Mouse (Mus musculus): ENCODE results near the gene Cd300a.
"Not testable (repeated sequence)": the region's sequence is repeated elsewhere in the genome, so short reads cannot be mapped to it uniquely, and the experiment has no call there.

Gene Cd300a

DNA sequence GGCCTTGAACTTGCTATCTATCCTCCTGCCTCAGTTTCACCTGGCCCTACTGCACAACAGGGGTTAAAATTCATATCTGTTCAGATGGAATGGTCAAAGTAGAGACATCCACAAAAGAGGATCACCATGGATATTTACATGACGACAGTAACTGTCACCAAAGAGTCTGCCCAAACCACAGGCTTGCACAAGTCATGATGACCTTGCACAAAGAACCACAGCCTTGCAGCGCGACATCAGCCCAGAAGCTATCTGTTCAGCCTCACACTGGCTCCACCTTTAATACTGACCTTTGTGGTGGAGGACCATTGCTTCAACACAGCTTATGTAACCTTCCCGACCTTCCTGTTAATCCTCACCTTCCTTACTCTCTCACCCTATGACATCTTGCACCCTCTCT lies 17.7 kb downstream of the Cd300a start:
- DNase-seq (ENCODE audit: low read depth, low spot score) = no peak

DNA sequence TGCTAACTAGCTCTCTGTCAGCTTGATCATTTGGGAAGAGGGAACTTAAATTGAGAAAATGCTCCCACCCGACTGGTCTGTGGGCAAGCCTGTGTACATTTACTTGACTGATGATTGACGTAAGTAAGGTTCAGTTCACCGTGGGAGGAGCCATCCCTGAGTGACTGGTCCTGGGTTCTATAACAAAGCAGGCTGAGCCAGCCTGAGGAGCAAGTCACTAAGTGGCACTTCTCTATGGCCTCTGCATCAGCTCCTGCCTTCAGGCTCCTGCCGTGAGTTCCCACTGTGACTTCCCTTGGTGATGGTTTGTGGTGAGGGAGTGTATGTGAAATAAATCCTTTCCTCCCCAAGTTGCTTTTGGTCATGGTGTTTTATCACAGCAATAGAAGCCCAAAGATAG lies 18.2 kb downstream of the Cd300a start:
- no peak for DNase-seq (ENCODE audit: low read depth, low spot score)

DNA sequence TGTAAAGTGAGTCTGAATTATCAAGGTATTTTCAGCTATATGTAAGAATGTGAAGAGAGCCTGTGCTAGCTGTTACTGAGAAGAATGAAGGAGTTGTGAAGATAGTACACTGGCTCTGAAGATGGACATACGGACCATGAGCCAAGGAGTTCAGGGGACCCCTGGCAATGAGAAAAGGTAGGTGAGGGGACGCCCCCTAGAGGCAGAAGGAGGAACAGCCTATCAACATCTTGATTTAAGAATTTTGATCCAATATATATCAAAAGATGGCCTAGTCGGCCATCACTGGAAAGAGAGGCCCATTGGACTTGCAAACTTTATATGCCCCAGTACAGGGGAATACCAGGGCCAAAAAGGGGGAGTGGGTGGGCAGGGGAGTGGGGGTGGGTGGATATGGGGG lies 19.7 kb downstream of the Cd300a start:
- DNase-seq (ENCODE audit: low read depth, low spot score) = not testable (repeated sequence)

DNA sequence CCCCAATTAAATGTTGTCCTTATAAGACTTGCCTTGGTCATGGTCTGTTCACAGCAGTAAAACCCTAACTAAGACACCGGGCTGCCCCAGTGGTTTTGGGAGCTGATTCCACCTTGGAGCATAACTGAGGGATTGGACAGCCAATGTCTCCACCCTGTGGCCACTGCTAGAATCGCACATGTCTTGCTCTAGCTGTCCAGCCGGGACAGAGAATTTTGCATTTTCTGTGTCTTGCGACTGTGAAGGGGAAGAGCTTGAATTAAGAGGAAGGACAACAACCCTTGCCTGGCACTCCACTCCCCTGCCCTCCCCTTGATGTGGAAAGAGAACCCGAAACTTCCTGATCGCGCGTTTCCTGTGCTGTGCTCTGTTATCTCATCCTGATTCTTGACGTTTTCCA lies 23.0 kb downstream of the Cd300a start:
- peak; percentile 80 for DNase-seq (ENCODE audit: low read depth, low spot score)

DNA sequence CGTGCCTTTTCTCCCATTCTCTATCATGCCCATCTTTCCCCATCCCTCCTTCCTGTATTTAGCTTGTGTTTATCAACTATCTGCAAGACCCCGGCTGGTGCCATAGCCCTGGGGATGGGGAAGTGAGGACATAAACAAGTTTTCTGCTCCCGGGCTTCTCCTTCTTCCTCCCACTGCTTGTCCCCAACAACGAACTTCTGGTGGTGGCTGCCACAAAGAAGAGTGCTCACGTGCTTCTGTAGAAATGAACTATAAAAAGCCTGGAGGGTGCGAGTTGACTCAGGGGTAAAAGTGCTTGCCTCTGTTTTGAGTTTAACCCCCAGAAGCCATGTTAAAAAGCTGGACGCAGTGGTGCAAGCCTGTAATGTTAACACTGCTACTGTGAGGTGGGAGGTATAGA lies 25.1 kb downstream of the Cd300a start:
- no peak for DNase-seq (ENCODE audit: low read depth, low spot score)

DNA sequence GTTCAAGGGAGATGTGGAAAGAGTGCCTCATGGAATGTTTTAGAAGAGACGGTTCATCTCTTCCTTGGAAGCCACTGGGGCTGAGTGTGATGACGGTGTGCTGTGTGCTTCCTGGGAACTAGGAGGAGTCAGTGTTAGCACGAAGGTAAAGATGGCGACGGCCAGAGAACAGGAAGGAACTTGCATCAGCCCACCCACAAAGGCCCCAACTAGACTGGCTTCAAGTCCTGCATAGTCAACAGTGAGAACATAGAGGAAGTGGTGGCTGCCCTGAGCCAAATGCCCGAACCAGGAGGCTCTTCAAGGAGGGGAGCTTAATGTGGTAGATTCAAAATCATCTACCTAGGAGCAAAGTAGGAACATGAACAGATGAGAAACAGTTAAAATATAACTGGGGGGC lies 27.3 kb downstream of the Cd300a start:
- DNase-seq (ENCODE audit: low read depth, low spot score) = no peak

DNA sequence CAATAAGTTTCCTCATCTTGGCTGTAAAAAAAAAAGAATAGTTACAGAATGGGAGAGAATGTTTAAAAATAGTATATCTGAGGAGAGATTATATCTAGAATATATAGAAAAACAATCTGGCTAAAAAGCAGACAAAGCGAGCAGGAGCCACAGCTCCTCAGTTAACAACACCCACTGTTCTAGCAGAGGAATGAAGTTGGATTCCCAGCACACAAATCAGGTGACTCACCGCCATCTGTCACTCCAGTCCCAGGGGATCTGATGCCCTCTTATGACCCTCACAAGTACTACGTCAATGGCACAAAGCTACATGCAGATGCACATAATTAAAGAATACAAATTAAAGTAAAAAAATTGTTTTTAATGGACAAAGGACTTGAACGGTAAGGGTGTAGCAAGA lies 32.6 kb downstream of the Cd300a start:
- DNase-seq (ENCODE audit: low read depth, low spot score) = no peak

DNA sequence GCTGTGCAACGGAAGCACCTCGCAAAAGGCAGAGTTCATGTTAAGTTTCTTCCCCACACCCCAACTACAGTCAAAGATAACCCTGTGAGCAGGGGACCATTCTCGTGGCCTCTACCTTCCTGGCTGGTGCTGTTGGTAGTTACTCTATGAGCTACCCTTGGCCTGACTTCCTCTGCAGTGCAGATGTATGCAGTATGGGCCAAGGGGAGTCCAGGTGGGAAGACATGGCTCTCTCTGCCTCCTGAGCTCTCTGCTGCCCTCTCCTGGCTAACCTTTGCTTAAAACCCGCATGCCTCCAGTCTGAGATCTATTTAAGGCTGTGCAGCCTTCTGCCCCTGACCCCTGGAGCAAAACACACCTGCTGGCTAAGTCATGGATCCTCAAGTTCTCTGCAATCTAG lies 34.1 kb downstream of the Cd300a start:
- DNase-seq (ENCODE audit: low read depth, low spot score) = peak; percentile 23

DNA sequence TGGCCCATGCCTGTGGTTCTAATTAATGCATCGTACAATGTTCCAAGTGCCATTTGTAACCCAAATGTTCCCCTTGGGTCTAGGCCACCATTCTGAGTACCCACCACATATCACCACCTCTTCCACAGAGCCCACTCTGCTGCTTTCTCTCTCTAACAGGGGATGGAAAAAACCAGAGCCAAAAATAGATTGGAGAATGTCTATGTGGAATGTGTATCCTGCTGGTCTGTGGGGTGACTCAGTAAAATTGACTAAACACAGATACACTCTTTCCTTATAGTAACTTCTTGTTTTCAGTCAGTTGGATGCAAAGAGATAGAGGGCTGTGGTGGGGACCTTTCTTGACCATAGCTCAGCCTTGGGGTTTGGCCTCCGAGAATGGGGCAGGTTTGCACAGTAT lies 39.7 kb downstream of the Cd300a start:
- no peak for DNase-seq (ENCODE audit: low read depth, low spot score)

DNA sequence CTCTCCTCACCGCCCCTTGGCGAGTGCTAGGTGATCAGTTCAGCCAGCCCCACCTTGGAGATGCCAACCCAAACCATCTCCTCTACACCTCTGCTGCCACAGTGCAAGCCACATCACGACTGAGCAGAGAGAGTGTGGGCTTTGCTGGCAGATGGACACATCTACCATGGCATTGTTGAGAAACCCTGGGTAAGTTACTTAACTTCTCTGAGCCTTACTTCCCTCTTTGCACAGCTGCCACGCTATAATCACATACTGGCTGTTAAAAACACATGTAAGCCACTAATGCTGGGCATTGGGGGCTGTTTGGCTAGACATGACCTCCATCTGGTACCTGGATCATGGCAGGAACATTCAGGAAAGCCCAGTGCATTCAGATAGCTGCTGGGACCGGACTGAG lies 41.2 kb downstream of the Cd300a start:
- DNase-seq (ENCODE audit: low read depth, low spot score) = no peak

DNA sequence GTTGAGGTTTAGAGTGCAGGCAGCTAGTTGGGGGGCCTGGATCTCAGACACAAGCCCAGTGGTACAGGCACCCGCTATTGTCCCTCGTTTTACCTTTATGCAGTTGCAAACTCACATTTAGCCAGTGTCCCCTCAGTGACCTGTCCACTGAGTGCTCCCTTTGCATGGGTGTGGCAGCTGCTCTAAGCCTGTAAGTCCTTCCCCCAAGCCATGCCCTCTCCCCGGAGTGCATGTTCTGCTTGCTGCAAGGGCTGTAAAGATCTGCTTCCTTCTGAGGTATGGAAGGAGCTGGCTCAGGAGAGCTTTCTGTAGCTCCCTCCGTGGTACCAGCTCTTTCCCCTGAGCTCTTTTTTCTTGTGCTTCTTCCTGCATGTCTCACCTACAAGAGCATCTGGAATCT lies 43.8 kb downstream of the Cd300a start:
- DNase-seq (ENCODE audit: low read depth, low spot score) = no peak

DNA sequence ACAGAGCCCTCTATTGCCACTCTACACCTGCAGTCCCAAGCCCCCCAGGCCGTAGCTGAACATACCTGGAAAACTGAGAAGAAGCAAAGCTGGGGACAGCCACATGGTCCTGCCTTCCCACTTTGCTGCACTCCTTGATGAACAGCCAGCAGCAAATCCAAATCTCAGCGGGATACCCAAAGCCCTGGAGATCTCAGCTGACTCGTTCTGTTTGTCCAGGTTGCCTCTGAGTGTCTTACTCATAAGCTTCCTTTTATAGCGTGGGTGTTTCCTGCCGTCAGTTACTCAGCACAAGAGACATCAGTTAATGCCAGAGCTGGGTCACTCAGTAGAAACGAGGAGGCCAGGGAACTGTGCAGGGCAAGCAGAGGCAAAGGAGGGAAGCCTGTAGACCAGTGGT lies 44.3 kb downstream of the Cd300a start, which contains the start of gene Cd300lb:
Gene Cd300lb (minus strand): TSS at position 243 of the 400 bp plus-strand sequence.
- DNase-seq (ENCODE audit: low read depth, low spot score) = no peak

All from forelimb bud, embryonic 11.5 days (tissue).